Comparison of ENCODE assay signal across 26 mouse cellular contexts in genomic region chr12:53794718-53795400, GRCm38 (mm10).
DNase-seq lines count a peak whose midpoint lies in the region; ATAC-seq and TF ChIP-seq lines count a peak whose summit lies in the region.
"Had no signal": no experiment of that assay in that cellular context is flagged by ENCODE, and none has a peak within 500 bp of the region (broad histone marks: within the 10 kb centered on the region; RNA-seq: fewer than 3 reads in every experiment).

No protein-coding gene starts in this region.

- TF ChIP-seq EP300 in liver, embryonic 14.5 days (IDR thresholded peaks at IDR 0.05; ENCODE audit: low read depth), result peak; percentile 33; the same call in 1 of the 2 replicates

- no peaks in the 10 kb centered on the region for H3K4me1 ChIP-seq in liver, embryonic 11.5 days (replicated peaks; ENCODE audit: control insufficient read depth, insufficient read depth, low read length)
- peaks cover 4% of the 10 kb centered on the region in 2 experiments for H3K4me1 ChIP-seq in liver, embryonic 14.5 days (replicated peaks; ENCODE audit: control insufficient read depth in 2 of 2, insufficient read depth in 2 of 2, low read length in 1 of 2)
- H3K4me1 ChIP-seq: embryonic facial prominence, embryonic 15.5 days; heart, embryonic 10.5 days; heart, embryonic 15.5 days had no signal

- no peak overlapping the region for H3K4me2 ChIP-seq in liver, embryonic 11.5 days
- H3K4me2 ChIP-seq in liver, embryonic 14.5 days (ENCODE audit: low read depth), result peak overlapping the region; percentile 28
- H3K4me2 ChIP-seq: embryonic facial prominence, embryonic 15.5 days; heart, embryonic 15.5 days; hindbrain, embryonic 13.5 days had no signal

- DNase-seq in liver, embryonic 11.5 days (ENCODE audit: low spot score), result no peak
- DNase-seq in liver, result no peak
- peak; percentile 7 for DNase-seq in c-Kit-positive CD71-positive TER-119-positive erythroid progenitor cells, embryonic 14.5 days (ENCODE audit: low spot score)
- DNase-seq in liver, embryonic 14.5 days (ENCODE audit: low read depth in 3 of 3, low spot score in 3 of 3), result peak in 2 of 3 experiments; percentile 20 to 27
- no peak for DNase-seq in B cell, adult 2 months
- DNase-seq in gastrocnemius, postnatal 14 days, result no peak
- no peak for DNase-seq in MN1 (ENCODE audit: low spot score)
- DNase-seq: adrenal gland, postnatal 14 days; cerebellum, adult 11 months; cerebellum, adult 8-10 months; cerebellum, postnatal 14 days; embryo, embryonic 11 days; gastrocnemius, adult 2 months; gastrocnemius, postnatal 36 days; heart, adult 18-20 months; heart, postnatal 14 days had no signal

- no peaks in the 10 kb centered on the region for H3K36me3 ChIP-seq in liver, embryonic 11.5 days (ENCODE audit: control insufficient read depth, insufficient read depth, low read length)
- no peaks in the 10 kb centered on the region for H3K36me3 ChIP-seq in liver, embryonic 14.5 days (replicated peaks; ENCODE audit: control insufficient read depth, insufficient read depth, low read depth)
- H3K36me3 ChIP-seq: embryonic facial prominence, embryonic 15.5 days; forebrain, embryonic 10.5 days; G1E; heart, embryonic 10.5 days; heart, embryonic 15.5 days; hindbrain, embryonic 13.5 days had no signal

- no peaks in the 10 kb centered on the region for H3K9me3 ChIP-seq in liver, embryonic 11.5 days (ENCODE audit: control insufficient read depth, low read length)
- H3K9me3 ChIP-seq in liver, embryonic 14.5 days (ENCODE audit: control insufficient read depth, low read length), result no peaks in the 10 kb centered on the region
- H3K9me3 ChIP-seq: embryonic facial prominence, embryonic 15.5 days; forebrain, embryonic 10.5 days; heart, embryonic 10.5 days; heart, embryonic 15.5 days; hindbrain, embryonic 13.5 days had no signal

- TF ChIP-seq CTCF in liver, embryonic 14.5 days (IDR thresholded peaks at IDR 0.05; ENCODE audit: low read depth), result no peak

- no peak overlapping the region for H3K9ac ChIP-seq in liver, embryonic 11.5 days (ENCODE audit: low read depth, low read length)
- H3K9ac ChIP-seq in liver, embryonic 14.5 days (replicated peaks), result no peak overlapping the region
- H3K9ac ChIP-seq: embryonic facial prominence, embryonic 15.5 days; heart, embryonic 15.5 days; hindbrain, embryonic 13.5 days had no signal

- WGBS in liver, embryonic 11.5 days, result 81% methylated on average over 6 of the region's 6 CpGs
- 48% methylated on average over 6 of the region's 6 CpGs for WGBS in liver, embryonic 14.5 days (ENCODE audit: insufficient replicate concordance)

- no peak overlapping the region for H3K4me3 ChIP-seq in liver, embryonic 11.5 days (ENCODE audit: low read depth, low read length)
- H3K4me3 ChIP-seq in liver, embryonic 14.5 days (ENCODE audit: insufficient read depth in 1 of 2, low read depth in 2 of 2, low read length in 2 of 2), result no peak overlapping the region
- H3K4me3 ChIP-seq: embryonic facial prominence, embryonic 15.5 days; erythroblast, embryonic 14.5 days; forebrain, embryonic 10.5 days; gastrocnemius, adult 2 months; heart, embryonic 10.5 days; heart, embryonic 15.5 days; hindbrain, embryonic 13.5 days had no signal

- peak; percentile 76 for ATAC-seq in liver, embryonic 11.5 days (replicated peaks; ENCODE audit: low FRiP score)
- ATAC-seq in liver, embryonic 14.5 days (ENCODE audit: insufficient read depth), result peak; percentile 89
- ATAC-seq: activated CD4-positive, CD25-positive, alpha-beta regulatory T cell, adult 4 months; CD4-positive, CD25-positive, alpha-beta regulatory T cell, adult 4 months; forebrain, embryonic 14.5 days had no signal

- H3K27me3 ChIP-seq in liver, embryonic 11.5 days (replicated peaks; ENCODE audit: control insufficient read depth, insufficient read depth, low read length), result no peaks in the 10 kb centered on the region
- no peaks in the 10 kb centered on the region for H3K27me3 ChIP-seq in liver, embryonic 14.5 days (ENCODE audit: control insufficient read depth, insufficient read depth, low read length)
- H3K27me3 ChIP-seq: embryonic facial prominence, embryonic 15.5 days; heart, embryonic 15.5 days; hindbrain, embryonic 13.5 days had no signal

- intact Hi-C loops in gastrocnemius, postnatal 14 days (cut with DNase I; ENCODE audit: low total_unique reads), result no loop called here

- no peak overlapping the region for H3K27ac ChIP-seq in liver, embryonic 11.5 days (ENCODE audit: low read depth, low read length)
- no peak overlapping the region for H3K27ac ChIP-seq in liver, embryonic 14.5 days
- H3K27ac ChIP-seq: embryonic facial prominence, embryonic 15.5 days; forebrain, embryonic 10.5 days; gastrocnemius, adult 2 months; heart, embryonic 10.5 days; heart, embryonic 15.5 days; hindbrain, embryonic 13.5 days had no signal

Comparison
In these comparisons a context has a peak if more than half of its experiments do, and no peak if none do; other contexts are left out.
1. DNase-seq: peak in c-Kit-positive CD71-positive TER-119-positive erythroid progenitor cells, embryonic 14.5 days (single experiment) and liver, embryonic 14.5 days (2 of 3); none in liver, embryonic 11.5 days (single experiment), liver (single experiment), B cell, adult 2 months (0 of 2), gastrocnemius, postnatal 14 days (single experiment) and MN1 (single experiment).